Mouse (Mus musculus): ENCODE measurements at regions not wholly inside any gene's neighbourhood (a gene's known extent, or its start where the extent isn't known, plus 50 kb on each side); places are given as distances from the start of the nearest gene placed in this dataset.

GRCm38 (mm10) chr4:10141238-10141934, 732.9 kb upstream of the 2610301B20Rik start:
- DNase-seq (ENCODE audit: inconsistent age in 2 of 2, low spot score in 1 of 2) = no peak

GRCm38 (mm10) chr4:10149911-10150310, 724.4 kb upstream of the 2610301B20Rik start:
- peak in 1 of 2 experiments; percentile 19 for DNase-seq (ENCODE audit: inconsistent age in 2 of 2, low spot score in 1 of 2)

- DNase-seq (ENCODE audit: inconsistent age in 2 of 2, low spot score in 1 of 2) = peak; percentile 15 to 77
Measured at GRCm38 (mm10) chr4:10150501-10150900, 723.8 kb upstream of the 2610301B20Rik start.

- DNase-seq (ENCODE audit: inconsistent age in 2 of 2, low spot score in 1 of 2) = no peak
Measured at GRCm38 (mm10) chr4:10155705-10156390, 718.5 kb upstream of the 2610301B20Rik start.

- DNase-seq (ENCODE audit: inconsistent age in 2 of 2, low spot score in 1 of 2) = no peak
Measured at GRCm38 (mm10) chr4:10189896-10190295, 684.4 kb upstream of the 2610301B20Rik start.

GRCm38 (mm10) chr4:10197245-10197943, 676.9 kb upstream of the 2610301B20Rik start:
- DNase-seq (ENCODE audit: inconsistent age in 2 of 2, low spot score in 1 of 2) = peak in 1 of 2 experiments; percentile 14

GRCm38 (mm10) chr4:10201835-10202234, 672.5 kb upstream of the 2610301B20Rik start:
- no peak for DNase-seq (ENCODE audit: inconsistent age in 2 of 2, low spot score in 1 of 2)

- DNase-seq (ENCODE audit: inconsistent age in 2 of 2, low spot score in 1 of 2) = no peak
Measured at GRCm38 (mm10) chr4:10204224-10204623, 670.1 kb upstream of the 2610301B20Rik start.

- DNase-seq (ENCODE audit: inconsistent age in 2 of 2, low spot score in 1 of 2) = no peak
Measured at GRCm38 (mm10) chr4:10209324-10209923, 664.9 kb upstream of the 2610301B20Rik start.

- no peak for DNase-seq (ENCODE audit: inconsistent age in 2 of 2, low spot score in 1 of 2)
Measured at GRCm38 (mm10) chr4:10211303-10211702, 663.0 kb upstream of the 2610301B20Rik start.

GRCm38 (mm10) chr4:10235324-10235723, 639.0 kb upstream of the 2610301B20Rik start:
- DNase-seq (ENCODE audit: inconsistent age in 2 of 2, low spot score in 1 of 2) = no peak

GRCm38 (mm10) chr4:10242117-10242516, 632.2 kb upstream of the 2610301B20Rik start:
- no peak for DNase-seq (ENCODE audit: inconsistent age in 2 of 2, low spot score in 1 of 2)

- no peak for DNase-seq (ENCODE audit: inconsistent age in 2 of 2, low spot score in 1 of 2)
Measured at GRCm38 (mm10) chr4:10242909-10243308, 631.4 kb upstream of the 2610301B20Rik start.

- no peak for DNase-seq (ENCODE audit: inconsistent age in 2 of 2, low spot score in 1 of 2)
Measured at GRCm38 (mm10) chr4:10254029-10254690, 620.1 kb upstream of the 2610301B20Rik start.

- DNase-seq (ENCODE audit: inconsistent age in 2 of 2, low spot score in 1 of 2) = no peak
Measured at GRCm38 (mm10) chr4:10257537-10257936, 616.8 kb upstream of the 2610301B20Rik start.

- no peak for DNase-seq (ENCODE audit: inconsistent age in 2 of 2, low spot score in 1 of 2)
Measured at GRCm38 (mm10) chr4:10260351-10260750, 613.9 kb upstream of the 2610301B20Rik start.

- DNase-seq (ENCODE audit: inconsistent age in 2 of 2, low spot score in 1 of 2) = no peak
Measured at GRCm38 (mm10) chr4:10265942-10266341, 608.4 kb upstream of the 2610301B20Rik start.

GRCm38 (mm10) chr4:10285562-10285961, 588.7 kb upstream of the 2610301B20Rik start:
- no peak for DNase-seq (ENCODE audit: inconsistent age in 2 of 2, low spot score in 1 of 2)

GRCm38 (mm10) chr4:10290326-10290725, 584.0 kb upstream of the 2610301B20Rik start:
- DNase-seq (ENCODE audit: inconsistent age in 2 of 2, low spot score in 1 of 2) = peak in 1 of 2 experiments; percentile 60

- no peak for DNase-seq (ENCODE audit: inconsistent age in 2 of 2, low spot score in 1 of 2)
Measured at GRCm38 (mm10) chr4:10295012-10295530, 579.2 kb upstream of the 2610301B20Rik start.

GRCm38 (mm10) chr4:10296220-10296619, 578.1 kb upstream of the 2610301B20Rik start:
- DNase-seq (ENCODE audit: inconsistent age in 2 of 2, low spot score in 1 of 2) = no peak

Data from adrenal gland, adult (tissue).